Mouse (Mus musculus) limb, embryonic 15.5 days (tissue): ENCODE measurements at regions not wholly inside any gene's neighbourhood (a gene's known extent, or its start where the extent isn't known, plus 50 kb on each side); places are given as distances from the start of the nearest gene placed in this dataset.

Experiments
- ATAC-seq: fragments of 200-750 bp; cut with Nextera tagmentation; 2 replicates; pipeline ENCODE4 v1.8.0; 2017; ENCODE audit warnings: low read depth, moderate TSS enrichment; ENCODE audit not compliant: insufficient number of reproducible peaks, low FRiP score, low TSS enrichment
- H3K27ac ChIP-seq: fragments of 300-500 bp; sonication (generic); 2 replicates; pipeline ENCODE4 v1.5.1; 2015; ENCODE audit warnings: moderate library complexity, mild to moderate bottlenecking, inconsistent platforms
- H3K27me3 ChIP-seq: fragments of 300-500 bp; sonication (generic); 2 replicates; pipeline ENCODE4 v1.6.1; 2015; ENCODE audit warnings: inconsistent platforms
- H3K36me3 ChIP-seq: fragments of 300-500 bp; sonication (generic); 2 replicates; pipeline ENCODE4 v1.6.1; 2015; ENCODE audit warnings: inconsistent platforms
- H3K4me1 ChIP-seq: fragments of 300-500 bp; sonication (generic); 2 replicates; pipeline ENCODE4 v1.6.1; 2015; ENCODE audit warnings: inconsistent platforms
- H3K4me2 ChIP-seq: fragments of 300-500 bp; sonication (generic); 2 replicates; pipeline ENCODE4 v1.6.1; 2015; ENCODE audit warnings: mild to moderate bottlenecking, inconsistent platforms
- H3K4me3 ChIP-seq: fragments of 300-500 bp; sonication (generic); 2 replicates; pipeline ENCODE4 v1.5.1; 2015; ENCODE audit warnings: mild to moderate bottlenecking, inconsistent platforms
- H3K9ac ChIP-seq: fragments of 300-500 bp; sonication (generic); 2 replicates; pipeline ENCODE4 v1.6.1; 2015; ENCODE audit warnings: inconsistent platforms
- H3K9me3 ChIP-seq: fragments of 300-500 bp; sonication (generic); 2 replicates; pipeline ENCODE4 v1.6.1; 2016; ENCODE audit warnings: inconsistent platforms
- WGBS: fragments of 180-500 bp; shearing (Covaris S2); methylation state at CpG from one replicate; pipeline ENCODE4 v1.1.7; 2015; 5-methylcytosine and 5-hydroxymethylcytosine counted together

DNA sequence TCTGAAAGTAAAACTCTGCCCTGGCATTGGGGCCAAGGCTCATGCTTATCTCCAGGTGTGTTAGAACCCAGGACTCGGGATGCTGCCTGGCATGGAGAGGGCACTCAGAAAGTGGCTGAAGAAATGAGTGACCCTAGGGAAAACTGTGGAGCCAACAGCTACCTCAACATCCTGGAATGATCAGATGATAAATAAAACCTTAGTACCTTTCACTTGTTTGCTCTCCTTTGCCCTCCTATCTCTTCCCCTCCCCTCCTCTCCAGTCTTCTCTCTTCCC, 240.9 kb upstream of the Xylt1 start:
- Histone ChIP-seq H3K9me3 (no peaks in the 10 kb centered on the region), H3K36me3 (no peaks in the 10 kb centered on the region), H3K9ac (no peak overlapping the region), H3K27ac (no peak overlapping the region), H3K4me2 (no peak overlapping the region), H3K27me3 (no peaks in the 10 kb centered on the region), H3K4me1 (peaks cover 4% of the 10 kb centered on the region; the same call in 1 of the 2 replicates), H3K4me3 (no peak overlapping the region)
- no peak for ATAC-seq
- WGBS: 49% methylated on average over 1 of the region's 1 CpGs

DNA sequence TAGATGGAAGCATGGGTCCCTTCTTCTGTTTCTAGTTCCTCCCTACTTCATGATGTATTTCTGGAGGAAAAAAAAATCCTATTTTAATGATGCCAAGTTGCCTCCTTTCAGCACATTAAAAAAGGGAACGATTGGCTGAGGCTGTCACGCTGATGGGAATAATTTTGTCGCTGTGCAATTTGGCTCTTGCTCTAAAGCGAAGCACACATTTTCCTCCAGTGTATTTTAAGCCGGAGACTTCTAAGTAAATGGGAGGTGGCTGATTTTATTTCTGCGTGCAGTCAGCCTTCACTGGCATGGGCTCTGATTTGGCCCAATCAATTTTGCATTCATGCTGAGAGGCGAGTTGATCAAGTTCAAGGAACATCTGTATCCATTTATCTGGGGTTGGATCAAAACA, 234.0 kb upstream of the Xylt1 start:
- WGBS: 36% methylated on average over 7 of the region's 7 CpGs
- no peak for ATAC-seq
- Histone ChIP-seq H3K27ac (peak overlapping the region; percentile 58; the same call in 1 of the 2 replicates), H3K27me3 (no peaks in the 10 kb centered on the region), H3K36me3 (no peaks in the 10 kb centered on the region), H3K4me2 (no peak overlapping the region), H3K4me1 (no peaks in the 10 kb centered on the region), H3K4me3 (no peak overlapping the region), H3K9ac (no peak overlapping the region), H3K9me3 (no peaks in the 10 kb centered on the region)

DNA sequence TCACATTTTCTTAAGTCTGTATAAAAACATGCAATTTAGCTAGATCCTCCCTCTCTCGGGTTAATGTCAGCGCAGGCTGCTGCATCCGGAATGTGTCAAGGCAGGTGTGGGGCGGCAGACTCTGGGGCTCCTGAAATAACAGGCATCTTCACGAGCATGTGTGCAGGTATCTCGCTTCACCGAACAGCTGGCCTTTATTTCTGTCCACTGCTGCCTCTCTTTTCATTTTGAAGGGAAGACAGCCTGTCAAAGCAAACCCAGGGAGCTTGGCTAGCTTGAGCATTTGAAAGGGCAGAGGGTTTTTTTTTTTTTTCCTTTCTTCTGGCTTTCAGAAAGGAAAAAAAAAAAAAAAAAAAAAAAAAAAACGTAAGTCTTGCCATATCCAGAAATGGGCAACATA, 230.4 kb upstream of the Xylt1 start:
- no peaks in the 10 kb centered on the region for H3K9me3 ChIP-seq
- no peaks in the 10 kb centered on the region for H3K36me3 ChIP-seq
- H3K9ac ChIP-seq: no peak overlapping the region
- H3K27ac ChIP-seq: no peak overlapping the region
- no peak overlapping the region for H3K4me3 ChIP-seq
- H3K27me3 ChIP-seq: no peaks in the 10 kb centered on the region
- no peak for ATAC-seq
- H3K4me1 ChIP-seq: no peaks in the 10 kb centered on the region
- 46% methylated on average over 8 of the region's 8 CpGs for WGBS
- no peak overlapping the region for H3K4me2 ChIP-seq

DNA sequence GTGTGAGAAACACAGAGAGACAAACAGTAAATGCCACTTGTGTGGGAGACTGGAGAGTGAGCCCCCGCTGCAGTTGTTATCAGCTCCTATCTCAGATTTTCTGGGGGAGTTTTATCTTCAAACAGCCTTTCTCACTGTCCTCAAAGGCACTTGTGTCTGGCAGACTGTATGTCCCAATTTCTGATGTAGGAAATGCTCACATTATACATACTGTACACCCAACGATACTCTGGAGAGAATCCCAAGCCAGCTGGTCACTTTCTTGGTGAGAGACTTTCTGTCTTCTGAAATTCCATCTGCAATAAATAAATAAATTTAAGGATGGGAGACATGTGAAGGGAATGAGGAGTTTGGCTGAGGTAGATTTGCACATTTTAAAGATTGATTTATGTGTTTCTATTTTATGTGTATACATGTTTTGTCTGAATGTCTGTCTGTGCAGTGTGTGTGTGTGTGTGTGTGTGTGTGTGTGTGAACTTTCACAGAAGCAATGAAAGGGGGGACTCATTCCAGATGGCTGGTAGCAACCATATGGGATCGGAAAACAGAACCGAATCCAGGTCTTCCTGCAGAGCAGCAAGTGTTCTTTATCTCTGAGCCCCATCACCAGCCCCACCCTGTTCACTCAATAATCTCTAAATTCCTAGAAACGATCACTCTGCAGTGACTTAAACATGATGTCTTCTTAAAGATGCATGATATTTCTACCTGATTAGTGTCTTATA, 226.8 kb upstream of the Xylt1 start:
- Histone ChIP-seq H3K36me3 (no peaks in the 10 kb centered on the region), H3K4me1 (no peaks in the 10 kb centered on the region), H3K9me3 (no peaks in the 10 kb centered on the region), H3K4me3 (no peak overlapping the region), H3K4me2 (no peak overlapping the region), H3K9ac (no peak overlapping the region), H3K27ac (no peak overlapping the region), H3K27me3 (no peaks in the 10 kb centered on the region)
- ATAC-seq: no peak
- 61% methylated on average over 5 of the region's 5 CpGs for WGBS

DNA sequence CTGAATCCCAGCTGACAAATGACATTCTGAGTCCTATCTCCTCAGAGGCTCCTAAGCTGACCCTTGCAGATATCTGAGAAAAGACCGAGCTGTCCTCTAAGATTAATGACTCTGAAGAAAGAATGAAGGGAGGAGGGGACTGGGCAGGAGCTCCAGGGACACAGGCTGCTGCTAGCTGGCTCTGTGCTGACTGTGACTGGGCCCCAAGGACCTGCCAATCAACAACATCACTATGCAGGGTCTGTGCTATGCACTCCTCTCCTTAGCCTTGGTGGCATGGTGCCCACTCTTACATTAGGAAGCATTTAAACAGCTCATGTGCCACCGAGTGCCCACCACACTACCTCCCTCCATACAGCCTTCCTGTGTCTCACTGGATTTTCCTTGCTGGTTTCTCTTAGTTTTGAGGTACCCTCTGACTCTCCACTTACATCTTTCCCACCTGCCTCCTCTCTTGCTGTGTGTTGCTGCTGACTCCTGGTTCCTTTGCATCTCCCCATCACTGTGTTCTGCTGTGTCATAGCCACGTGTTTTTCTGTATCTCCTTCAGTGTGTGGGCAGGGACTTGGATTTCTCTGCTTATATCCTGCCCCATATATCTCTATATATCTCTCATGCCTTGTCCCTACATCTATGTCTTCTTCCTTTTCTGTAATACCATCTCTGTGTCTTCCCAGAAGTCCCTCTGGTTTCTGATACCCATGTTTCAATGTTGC, 219.4 kb upstream of the Xylt1 start:
- no peak for ATAC-seq

DNA sequence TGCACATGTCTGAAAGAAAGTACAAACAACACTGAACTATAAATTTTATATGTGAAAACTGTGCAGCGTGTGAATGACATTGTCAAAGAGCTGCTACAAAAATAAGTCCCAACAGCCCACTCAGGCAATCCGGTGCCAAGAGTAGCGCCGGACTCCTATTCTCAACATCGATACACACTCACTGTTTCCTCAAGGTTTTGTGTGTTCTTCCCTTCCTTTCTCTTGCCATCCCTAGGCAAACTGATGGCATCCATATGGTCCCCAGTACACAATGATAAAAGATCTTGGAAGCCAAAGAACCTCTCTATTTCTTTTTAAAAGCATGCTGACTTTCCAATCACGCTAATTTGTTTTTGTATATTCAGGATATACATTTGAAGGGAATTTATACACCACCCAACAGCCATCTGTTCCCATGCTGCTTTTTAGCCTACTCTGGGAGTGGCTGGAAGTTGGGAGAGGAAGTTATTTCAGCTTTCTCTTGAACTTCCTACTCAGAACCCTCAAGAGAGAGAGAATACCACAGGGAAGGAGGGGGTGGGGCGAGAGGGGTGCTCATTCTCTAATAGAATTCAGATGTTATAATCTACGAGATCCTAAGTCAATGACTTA, 205.9 kb upstream of the Xylt1 start:
- 66% methylated on average over 8 of the region's 8 CpGs for WGBS
- no peak for ATAC-seq
- H3K27me3 ChIP-seq: no peaks in the 10 kb centered on the region
- no peak overlapping the region for H3K27ac ChIP-seq
- H3K9me3 ChIP-seq: no peaks in the 10 kb centered on the region
- H3K4me1 ChIP-seq: no peaks in the 10 kb centered on the region
- H3K4me3 ChIP-seq: no peak overlapping the region
- no peak overlapping the region for H3K4me2 ChIP-seq
- H3K9ac ChIP-seq: no peak overlapping the region
- H3K36me3 ChIP-seq: no peaks in the 10 kb centered on the region

More for the DNA sequence above, 219.4 kb upstream of the Xylt1 start:
- H3K36me3 ChIP-seq: no peaks in the 10 kb centered on the region
- no peaks in the 10 kb centered on the region for H3K4me1 ChIP-seq
- H3K27ac ChIP-seq: no peak overlapping the region
- WGBS: 45% methylated on average over 3 of the region's 3 CpGs
- H3K4me2 ChIP-seq: no peak overlapping the region
- H3K9me3 ChIP-seq: no peaks in the 10 kb centered on the region
- H3K4me3 ChIP-seq: no peak overlapping the region
- H3K9ac ChIP-seq: no peak overlapping the region
- H3K27me3 ChIP-seq: no peaks in the 10 kb centered on the region

DNA sequence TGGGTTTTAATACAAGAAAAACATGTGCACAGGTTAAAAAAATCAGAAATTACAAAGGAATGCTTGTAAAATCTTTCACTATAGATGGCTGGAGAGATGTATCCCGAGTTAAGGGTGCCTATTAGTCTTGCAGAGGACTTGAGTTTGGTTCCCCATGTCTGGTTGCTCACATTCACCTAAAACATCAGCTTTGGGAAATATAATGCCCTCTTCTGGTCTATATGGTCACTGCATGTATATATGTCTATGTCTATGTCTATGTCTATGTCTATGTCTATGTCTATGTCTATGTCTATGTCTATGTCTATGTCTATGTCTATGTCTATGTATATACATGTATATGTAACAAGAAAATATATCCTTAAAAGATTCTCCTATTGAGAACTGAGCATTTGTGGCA, 196.8 kb upstream of the Xylt1 start:
- no peaks in the 10 kb centered on the region for H3K27me3 ChIP-seq
- no peaks in the 10 kb centered on the region for H3K4me1 ChIP-seq
- H3K9me3 ChIP-seq: no peaks in the 10 kb centered on the region
- no peak overlapping the region for H3K27ac ChIP-seq
- H3K4me2 ChIP-seq: no peak overlapping the region
- no peak overlapping the region for H3K4me3 ChIP-seq
- no peak for ATAC-seq
- 42% methylated on average over 1 of the region's 1 CpGs for WGBS
- H3K9ac ChIP-seq: no peak overlapping the region
- no peaks in the 10 kb centered on the region for H3K36me3 ChIP-seq

DNA sequence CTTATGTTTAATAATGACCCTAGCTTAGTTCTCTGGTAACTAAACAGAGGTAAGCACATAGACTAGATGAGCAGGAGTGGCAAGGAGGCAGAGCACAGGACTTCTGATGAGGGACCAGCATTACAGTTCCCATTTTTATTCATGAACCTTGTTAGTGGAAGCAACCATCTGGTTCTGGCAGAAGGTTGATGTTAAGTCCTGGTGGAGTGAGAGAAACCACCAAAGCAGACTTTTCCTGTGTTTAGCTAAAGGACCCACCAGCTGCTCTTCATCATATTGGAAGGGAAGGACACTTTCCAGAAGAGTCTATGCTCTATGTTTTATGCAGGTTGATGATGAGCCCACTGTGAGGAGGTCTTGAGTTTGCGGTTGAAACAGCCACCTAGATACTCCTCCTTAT, 194.9 kb upstream of the Xylt1 start:
- no peak overlapping the region for H3K27ac ChIP-seq
- no peak for ATAC-seq
- no peaks in the 10 kb centered on the region for H3K4me1 ChIP-seq
- H3K36me3 ChIP-seq: no peaks in the 10 kb centered on the region
- H3K4me3 ChIP-seq: no peak overlapping the region
- no peaks in the 10 kb centered on the region for H3K9me3 ChIP-seq
- H3K9ac ChIP-seq: no peak overlapping the region
- WGBS: 78% methylated on average over 1 of the region's 1 CpGs
- H3K27me3 ChIP-seq: no peaks in the 10 kb centered on the region
- no peak overlapping the region for H3K4me2 ChIP-seq

DNA sequence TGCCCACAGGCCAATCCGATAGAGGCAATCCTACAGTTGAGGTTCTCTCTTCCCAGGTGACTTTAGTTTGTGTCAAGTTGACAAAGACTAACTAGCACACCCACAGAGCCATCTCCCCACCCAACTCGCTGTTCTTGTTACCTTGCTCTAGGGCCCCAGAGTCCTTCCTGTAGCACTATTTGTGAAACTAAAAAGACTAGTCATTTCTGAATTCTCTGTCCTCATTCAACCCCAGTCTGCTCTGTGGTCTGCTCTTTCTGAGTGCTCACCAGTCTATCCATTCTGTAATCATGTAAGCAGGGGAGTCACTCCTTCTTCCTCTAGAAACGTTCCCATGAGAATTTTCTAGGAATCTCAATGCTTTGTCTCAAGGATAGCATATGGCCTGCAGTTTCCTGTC, 184.2 kb upstream of the Xylt1 start:
- no peak for ATAC-seq
- Histone ChIP-seq H3K4me3 (no peak overlapping the region), H3K27ac (no peak overlapping the region), H3K27me3 (no peaks in the 10 kb centered on the region), H3K9me3 (no peaks in the 10 kb centered on the region), H3K36me3 (no peaks in the 10 kb centered on the region), H3K4me2 (no peak overlapping the region), H3K9ac (no peak overlapping the region), H3K4me1 (no peaks in the 10 kb centered on the region)
- 80% methylated on average over 3 of the region's 3 CpGs for WGBS

DNA sequence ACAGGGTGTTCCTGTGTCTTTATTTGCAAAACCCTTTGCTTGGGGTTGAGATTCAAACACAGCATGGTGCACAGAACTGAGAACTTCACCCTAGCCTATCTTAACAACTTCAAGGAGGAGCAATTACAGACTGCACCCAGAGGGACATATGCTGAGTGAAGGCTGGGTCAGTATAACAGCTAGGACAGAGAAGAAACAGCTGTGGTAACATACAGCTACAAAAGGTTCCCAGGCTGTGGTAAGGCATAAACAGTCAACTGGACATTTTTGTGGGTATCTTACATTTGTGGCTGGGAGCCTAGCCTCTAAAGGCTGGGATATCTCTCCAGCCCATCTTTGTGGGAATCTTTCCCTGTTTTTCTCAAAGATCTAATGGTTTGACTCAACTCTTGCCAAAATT, 154.5 kb upstream of the Xylt1 start:
- H3K27me3 ChIP-seq: no peaks in the 10 kb centered on the region
- H3K27ac ChIP-seq: no peak overlapping the region
- H3K4me1 ChIP-seq: no peaks in the 10 kb centered on the region
- no peak overlapping the region for H3K4me3 ChIP-seq
- H3K36me3 ChIP-seq: no peaks in the 10 kb centered on the region
- no peaks in the 10 kb centered on the region for H3K9me3 ChIP-seq
- no peak overlapping the region for H3K4me2 ChIP-seq
- ATAC-seq: no peak
- H3K9ac ChIP-seq: no peak overlapping the region

DNA sequence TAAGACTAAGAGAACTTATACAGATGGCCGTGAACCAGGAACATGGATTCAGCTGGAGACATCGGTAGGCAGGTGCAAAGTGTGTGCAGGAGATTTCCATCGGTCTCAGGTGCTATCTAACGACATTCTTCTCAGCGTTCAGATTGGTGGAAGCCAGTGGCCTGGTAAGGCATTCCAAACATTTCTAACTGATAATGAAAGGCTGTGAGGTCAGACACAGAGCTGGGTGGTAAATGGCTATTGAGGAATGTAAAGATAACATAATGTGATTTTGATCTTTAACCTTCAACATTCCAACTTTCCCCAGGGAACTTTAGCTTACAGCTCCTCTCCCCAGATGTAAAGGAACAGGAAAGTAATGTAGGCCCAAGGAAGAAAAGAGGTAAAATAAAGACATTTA, 151.2 kb upstream of the Xylt1 start:
- 64% methylated on average over 5 of the region's 5 CpGs for WGBS
- no peak overlapping the region for H3K9ac ChIP-seq
- no peak overlapping the region for H3K27ac ChIP-seq
- H3K4me3 ChIP-seq: no peak overlapping the region
- H3K4me1 ChIP-seq: no peaks in the 10 kb centered on the region
- no peaks in the 10 kb centered on the region for H3K9me3 ChIP-seq
- H3K36me3 ChIP-seq: no peaks in the 10 kb centered on the region
- no peak overlapping the region for H3K4me2 ChIP-seq
- no peak for ATAC-seq
- H3K27me3 ChIP-seq: no peaks in the 10 kb centered on the region

DNA sequence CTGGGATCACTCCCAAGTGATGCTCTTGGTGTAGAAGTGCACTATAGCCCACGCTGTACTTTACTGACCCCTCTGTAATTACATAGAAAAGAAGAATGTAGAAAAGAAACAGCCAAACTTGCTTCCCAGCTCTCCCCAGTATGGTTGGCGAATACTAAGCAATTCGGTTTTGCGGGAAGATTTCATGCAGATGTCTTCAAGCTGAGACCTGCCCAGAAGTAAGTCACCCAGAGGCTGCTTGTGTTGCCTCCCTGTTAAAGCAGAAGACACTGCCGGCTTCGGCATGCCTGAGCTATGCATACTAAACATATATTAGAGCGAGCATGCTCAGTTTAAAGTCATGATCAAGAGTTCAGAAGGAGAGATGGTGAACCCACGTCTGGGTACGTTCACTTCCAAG, 124.0 kb upstream of the Xylt1 start:
- Histone ChIP-seq H3K4me1 (peaks cover 29% of the 10 kb centered on the region), H3K4me3 (no peak overlapping the region), H3K4me2 (no peak overlapping the region), H3K36me3 (no peaks in the 10 kb centered on the region), H3K27ac (peak overlapping the region; percentile 47), H3K27me3 (no peaks in the 10 kb centered on the region), H3K9ac (no peak overlapping the region), H3K9me3 (no peaks in the 10 kb centered on the region)
- 68% methylated on average over 9 of the region's 9 CpGs for WGBS
- ATAC-seq: no peak
